Mouse (Mus musculus) forebrain, postnatal 0 days (tissue): ENCODE data around the gene Olfr111. TPM values are rescaled to one million over a fixed set of nuclear protein-coding genes. Genes with fewer than 3 reads are reported as not detected.
"Not testable (repeated sequence)": the region's sequence is repeated elsewhere in the genome, so short reads cannot be mapped to it uniquely, and the experiment has no call there.

Experiments used
- ATAC-seq: fragments of 200-750 bp; cut with Nextera tagmentation; 2 replicates; pipeline ENCODE4 v1.8.0; 2017; ENCODE audit warnings: mild to moderate bottlenecking, moderate library complexity
- DNase-seq: peaks from one replicate; pipeline ENCODE4 v3.0.0-alpha.2; 2015
- H3K27ac ChIP-seq: fragments of 300-500 bp; sonication (generic); 2 replicates; pipeline ENCODE4 v1.5.1; 2014; ENCODE audit warnings: low read depth, mild to moderate bottlenecking, antibody characterized with exemption, low read length, moderate library complexity, mixed read lengths
- H3K27me3 ChIP-seq: fragments of 300-500 bp; sonication (generic); 2 replicates; pipeline ENCODE4 v1.6.1; 2014; ENCODE audit warnings: mild to moderate bottlenecking, low read length, mixed read lengths; ENCODE audit not compliant: insufficient read depth
- H3K36me3 ChIP-seq: fragments of 300-500 bp; sonication (generic); 2 replicates; pipeline ENCODE4 v1.6.1; 2014; ENCODE audit warnings: mild to moderate bottlenecking, moderate library complexity; ENCODE audit not compliant: insufficient read depth
- H3K4me1 ChIP-seq: fragments of 300-500 bp; sonication (generic); 2 replicates; pipeline ENCODE4 v1.6.1; 2014; ENCODE audit warnings: antibody characterized with exemption; ENCODE audit not compliant: insufficient read depth
- H3K4me2 ChIP-seq: fragments of 300-500 bp; sonication (generic); 2 replicates; pipeline ENCODE4 v1.6.1; 2014; ENCODE audit warnings: low read depth, mild to moderate bottlenecking, moderate library complexity
- H3K4me3 ChIP-seq: fragments of 300-500 bp; sonication (generic); 2 replicates; pipeline ENCODE4 v1.5.1; 2014; ENCODE audit warnings: low read depth, low read length, mixed read lengths
- H3K9ac ChIP-seq: fragments of 300-500 bp; sonication (generic); 2 replicates; pipeline ENCODE4 v1.6.1; 2014; ENCODE audit warnings: mild to moderate bottlenecking
- H3K9me3 ChIP-seq: fragments of 300-500 bp; sonication (generic); 2 replicates; pipeline ENCODE4 v1.6.1; 2016; ENCODE audit warnings: low read length
- CTCF ChIP-seq: sonication (generic); IDR thresholded peaks from 2 replicates; pipeline ENCODE4 v1.5.1; 2016; ENCODE audit warnings: antibody characterized with exemption, control low read depth, low read depth
- WGBS: fragments of 180-500 bp; shearing (Covaris S2); extraction: QIAGEN DNeasy Blood & Tissue Kit; methylation state at CpG from one replicate; pipeline ENCODE4 v1.1.7; 2014; 5-methylcytosine and 5-hydroxymethylcytosine counted together
- polyA plus RNA-seq: library from polyadenylated mRNA; unstranded; fragments of >200 nt; fragmentation: Nextera tagmentation; extraction: Ambion mirVana; gene quantifications from 2 replicates; pipeline ENCODE4 v1.2.1, GENCODE M21; 2015
- total RNA-seq: library from RNA; depleted of rRNA; stranded (reverse); fragments of >200 nt; gene quantifications from 2 replicates; pipeline ENCODE4 v1.2.3, GENCODE M21; 2014; rRNA removed

Olfr111 gene
- total RNA-seq (0.15 and 0.95 TPM in 2 replicates), polyA plus RNA-seq (not detected in 2 replicates)

GRCm38 (mm10) chr17:37507730-37508129 is at the start of gene Olfr111:
TSS of gene Olfr111 (plus strand) at chr17:37508030.
- TF ChIP-seq CTCF = no peak
- 94% methylated on average over 4 of the region's 4 CpGs for WGBS
- no peaks in the 10 kb centered on the region for H3K9me3 ChIP-seq

GRCm38 (mm10) chr17:37458616-37459015 is 49.2 kb upstream of the Olfr111 start, which contains the start of gene Olfr109:
TSS of gene Olfr109 (plus strand) at chr17:37458916.
- no peak within 1 kb of the TSS for H3K4me3 ChIP-seq
- no peaks in the 10 kb centered on the region for H3K4me1 ChIP-seq
- no peaks in the 10 kb centered on the region for H3K36me3 ChIP-seq
- TF ChIP-seq CTCF = no peak
- H3K27ac ChIP-seq = no peak within 1 kb of the TSS
- H3K4me2 ChIP-seq = no peak within 1 kb of the TSS
- no peaks in the 10 kb centered on the region for H3K9me3 ChIP-seq
- DNase-seq (no peak), ATAC-seq (no peak)
- 100% methylated on average over 1 of the region's 1 CpGs for WGBS
- no peak within 1 kb of the TSS for H3K9ac ChIP-seq
- no peaks in the 10 kb centered on the region for H3K27me3 ChIP-seq

More at GRCm38 (mm10) chr17:37507730-37508129, at the start of gene Olfr111:
- DNase-seq (no peak), ATAC-seq (no peak)
- Histone ChIP-seq H3K4me2 (no peak within 1 kb of the TSS), H3K4me3 (no peak within 1 kb of the TSS), H3K9ac (no peak within 1 kb of the TSS), H3K4me1 (no peaks in the 10 kb centered on the region), H3K27ac (no peak within 1 kb of the TSS), H3K27me3 (no peaks in the 10 kb centered on the region), H3K36me3 (no peaks in the 10 kb centered on the region)

GRCm38 (mm10) chr17:37483452-37483851 is 24.4 kb upstream of the Olfr111 start, which contains the start of gene H2-M2:
TSS of gene H2-M2 (minus strand) at chr17:37483552.
- H3K9ac ChIP-seq = no peak within 1 kb of the TSS
- no peak for TF ChIP-seq CTCF
- 81% methylated on average over 2 of the region's 2 CpGs for WGBS
- no peaks in the 10 kb centered on the region for H3K27me3 ChIP-seq
- no peaks in the 10 kb centered on the region for H3K36me3 ChIP-seq
- no peaks in the 10 kb centered on the region for H3K9me3 ChIP-seq
- ATAC-seq = no peak
- H3K27ac ChIP-seq = no peak within 1 kb of the TSS
- no peak within 1 kb of the TSS for H3K4me3 ChIP-seq
- DNase-seq = no peak
- no peak within 1 kb of the TSS for H3K4me2 ChIP-seq
- H3K4me1 ChIP-seq = no peaks in the 10 kb centered on the region

GRCm38 (mm10) chr17:37491930-37492518 is 15.8 kb upstream of the Olfr111 start, which contains the start of gene Olfr110:
TSS of gene Olfr110 (plus strand) at chr17:37492468.
- H3K4me1 ChIP-seq = no peaks in the 10 kb centered on the region
- H3K36me3 ChIP-seq = no peaks in the 10 kb centered on the region
- no peak within 1 kb of the TSS for H3K4me2 ChIP-seq
- WGBS = 73% methylated on average over 1 of the region's 1 CpGs
- no peak within 1 kb of the TSS for H3K4me3 ChIP-seq
- no peaks in the 10 kb centered on the region for H3K27me3 ChIP-seq
- H3K9me3 ChIP-seq = no peaks in the 10 kb centered on the region
- no peak for TF ChIP-seq CTCF
- H3K9ac ChIP-seq = no peak within 1 kb of the TSS
- DNase-seq = no peak
- H3K27ac ChIP-seq = no peak within 1 kb of the TSS
- no peak for ATAC-seq

- H3K27ac ChIP-seq, H3K9me3 ChIP-seq, H3K4me1 ChIP-seq, ATAC-seq, H3K36me3 ChIP-seq, H3K27me3 ChIP-seq, H3K4me3 ChIP-seq, H3K4me2 ChIP-seq, DNase-seq, H3K9ac ChIP-seq: not testable (repeated sequence)
Measured at GRCm38 (mm10) chr17:37524612-37525011, 16.8 kb downstream of the Olfr111 start.

- H3K4me2 ChIP-seq, H3K4me1 ChIP-seq, H3K9me3 ChIP-seq, H3K9ac ChIP-seq, H3K27ac ChIP-seq, H3K4me3 ChIP-seq, ATAC-seq, H3K36me3 ChIP-seq, DNase-seq, H3K27me3 ChIP-seq: not testable (repeated sequence)
- 85% methylated on average over 1 of the region's 1 CpGs for WGBS
Measured at GRCm38 (mm10) chr17:37525427-37525826, 17.6 kb downstream of the Olfr111 start.

GRCm38 (mm10) chr17:37535173-37535572 is 27.3 kb downstream of the Olfr111 start:
- no peak overlapping the region for H3K4me2 ChIP-seq
- no peak overlapping the region for H3K4me3 ChIP-seq
- H3K9me3 ChIP-seq = no peaks in the 10 kb centered on the region
- H3K27me3 ChIP-seq = no peaks in the 10 kb centered on the region
- no peaks in the 10 kb centered on the region for H3K36me3 ChIP-seq
- no peak overlapping the region for H3K27ac ChIP-seq
- no peak for ATAC-seq
- DNase-seq = no peak
- H3K4me1 ChIP-seq = no peaks in the 10 kb centered on the region
- TF ChIP-seq CTCF = no peak
- no peak overlapping the region for H3K9ac ChIP-seq

- not testable (repeated sequence) for H3K27me3 ChIP-seq, H3K4me1 ChIP-seq, H3K4me3 ChIP-seq, ATAC-seq, H3K4me2 ChIP-seq, H3K9ac ChIP-seq, H3K27ac ChIP-seq, H3K36me3 ChIP-seq, DNase-seq, H3K9me3 ChIP-seq
- WGBS = 61% methylated on average over 1 of the region's 1 CpGs
Measured at GRCm38 (mm10) chr17:37538416-37538815, 30.6 kb downstream of the Olfr111 start.
